ENCODE assay signal across 29 mouse cellular contexts in genomic region chr7:16150191-16151145, GRCm38 (mm10). TPM values are rescaled to one million over a fixed set of nuclear protein-coding genes. Genes with fewer than 3 reads are reported as not detected.
"Had no signal": no experiment of that assay in that cellular context is flagged by ENCODE, and none has a peak within 500 bp of the region (broad histone marks: within the 10 kb centered on the region; RNA-seq: fewer than 3 reads in every experiment).

No protein-coding gene starts in this region.

- H3K9ac ChIP-seq: heart, embryonic 13.5 days; heart, embryonic 15.5 days; hindbrain, embryonic 13.5 days; hindbrain, embryonic 15.5 days; kidney, embryonic 15.5 days; limb, embryonic 13.5 days; limb, embryonic 15.5 days; liver, embryonic 12.5 days; liver, embryonic 14.5 days had no signal

- H3K4me1 ChIP-seq: kidney, embryonic 15.5 days; limb, embryonic 13.5 days; limb, embryonic 15.5 days; liver, embryonic 12.5 days had no signal

- H3K27me3 ChIP-seq: hindbrain, embryonic 13.5 days; hindbrain, embryonic 15.5 days had no signal

- ATAC-seq: hindbrain, postnatal 0 days; intestine, embryonic 16.5 days; liver, embryonic 12.5 days had no signal

- H3K9me3 ChIP-seq: heart, embryonic 13.5 days; heart, embryonic 15.5 days; hindbrain, embryonic 13.5 days; hindbrain, embryonic 15.5 days; kidney, embryonic 15.5 days; limb, embryonic 13.5 days; limb, embryonic 15.5 days; liver, embryonic 12.5 days had no signal

- H3K36me3 ChIP-seq: heart, embryonic 13.5 days; heart, embryonic 15.5 days; hindbrain, embryonic 15.5 days; kidney, embryonic 15.5 days; limb, embryonic 13.5 days; limb, embryonic 15.5 days; liver, embryonic 12.5 days had no signal

- DNase-seq: gastrocnemius, postnatal 14 days; gastrocnemius, postnatal 36 days; heart, adult 11 months; heart, adult 2 months; heart, postnatal 14 days; heart, postnatal 36 days; kidney, adult 11 months; kidney, adult 2 months; kidney, adult 9 months; kidney, postnatal 14 days; kidney, postnatal 36 days; layer of hippocampus, postnatal 36 days; left cerebral cortex, postnatal 4 days; lung, adult 18-20 months had no signal

- H3K4me3 ChIP-seq: heart, adult 2 months; heart, embryonic 13.5 days; heart, embryonic 15.5 days; hindbrain, embryonic 13.5 days; hindbrain, embryonic 15.5 days; kidney, embryonic 15.5 days; limb, embryonic 13.5 days; limb, embryonic 15.5 days; liver, embryonic 12.5 days had no signal

- H3K4me2 ChIP-seq: heart, embryonic 11.5 days; heart, embryonic 13.5 days; heart, embryonic 15.5 days; hindbrain, embryonic 13.5 days; hindbrain, embryonic 15.5 days; kidney, embryonic 15.5 days; limb, embryonic 13.5 days; limb, embryonic 15.5 days; liver, embryonic 12.5 days had no signal

- H3K27ac ChIP-seq: heart, adult 2 months; heart, embryonic 13.5 days; heart, embryonic 15.5 days; hindbrain, embryonic 13.5 days; hindbrain, embryonic 15.5 days; hindbrain, postnatal 0 days; kidney, embryonic 15.5 days; kidney, postnatal 0 days; limb, embryonic 13.5 days; limb, embryonic 15.5 days; liver, embryonic 12.5 days; liver, embryonic 14.5 days had no signal

RNA-seq across cellular contexts. Expression of gene Slc8a2, which starts 20.8 kb away (rescaled TPM):
- total RNA-seq: hematopoietic stem cell, adult 5-6 weeks; liver, adult 2 months had no signal
- polyA plus RNA-seq: liver, embryonic 12.5 days had no signal
